Mouse (Mus musculus) spleen, embryonic (tissue): Measurements from ENCODE around the gene Ovol3.
"Not testable (repeated sequence)": the region's sequence is repeated elsewhere in the genome, so short reads cannot be mapped to it uniquely, and the experiment has no call there.

ENCODE experiments used
- CTCF ChIA-PET: fragments of 350-600 bp; sonication (Branson Sonifier 250); formaldehyde crosslinking; loops from one replicate; lab custom pipeline; 2022; lab: Charles Lee

Gene Ovol3

DNA sequence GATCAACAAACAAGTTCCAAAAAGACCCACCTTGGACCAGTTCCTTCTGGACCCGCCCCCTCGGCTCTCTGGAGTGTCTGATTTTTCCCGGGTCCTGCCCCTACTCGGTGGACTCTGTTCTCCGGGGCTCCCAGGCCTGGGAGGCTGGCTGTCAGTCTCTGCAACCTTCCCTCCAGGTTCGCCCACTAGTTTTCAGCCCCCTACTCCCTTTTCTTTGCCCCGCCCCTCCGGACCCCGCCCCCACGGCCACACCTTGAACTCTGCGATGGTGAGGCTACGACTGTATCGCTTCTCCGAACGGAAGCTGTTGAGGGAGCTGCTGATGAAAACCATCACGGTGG lies 4.2 kb downstream of the Ovol3 start:
- CTCF ChIA-PET: interaction anchor here (1.7 kb wide), 1 partner anchor 14 kb away, joined by 4 read pairs; no protein-coding TSS in a partner anchor

GRCm38 (mm10) chr7:30224206-30224605 lies 11.3 kb downstream of the Ovol3 start:
- CTCF ChIA-PET: no interaction called here

GRCm38 (mm10) chr7:30222205-30222604 lies 13.3 kb downstream of the Ovol3 start:
- CTCF ChIA-PET: no interaction called here

GRCm38 (mm10) chr7:30221433-30221832 lies 14.1 kb downstream of the Ovol3 start:
- CTCF ChIA-PET: no interaction called here

DNA sequence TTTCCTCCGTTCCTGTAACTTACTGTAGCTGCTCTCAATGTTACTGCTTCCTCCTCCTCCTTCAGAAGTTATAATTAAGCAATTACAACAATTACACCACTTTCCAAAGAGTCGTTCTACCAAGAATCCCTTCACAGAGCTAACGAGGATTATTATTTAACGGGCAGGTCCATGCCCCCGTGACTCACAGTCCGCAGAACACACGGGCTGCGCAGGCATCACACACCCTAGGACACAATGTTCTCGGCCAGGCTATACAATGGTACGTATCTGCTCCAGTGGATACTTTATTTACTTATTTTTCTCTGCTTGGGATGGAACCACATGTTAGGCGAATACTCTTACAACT lies 15.5 kb downstream of the Ovol3 start:
- CTCF ChIA-PET: no interaction called here

DNA sequence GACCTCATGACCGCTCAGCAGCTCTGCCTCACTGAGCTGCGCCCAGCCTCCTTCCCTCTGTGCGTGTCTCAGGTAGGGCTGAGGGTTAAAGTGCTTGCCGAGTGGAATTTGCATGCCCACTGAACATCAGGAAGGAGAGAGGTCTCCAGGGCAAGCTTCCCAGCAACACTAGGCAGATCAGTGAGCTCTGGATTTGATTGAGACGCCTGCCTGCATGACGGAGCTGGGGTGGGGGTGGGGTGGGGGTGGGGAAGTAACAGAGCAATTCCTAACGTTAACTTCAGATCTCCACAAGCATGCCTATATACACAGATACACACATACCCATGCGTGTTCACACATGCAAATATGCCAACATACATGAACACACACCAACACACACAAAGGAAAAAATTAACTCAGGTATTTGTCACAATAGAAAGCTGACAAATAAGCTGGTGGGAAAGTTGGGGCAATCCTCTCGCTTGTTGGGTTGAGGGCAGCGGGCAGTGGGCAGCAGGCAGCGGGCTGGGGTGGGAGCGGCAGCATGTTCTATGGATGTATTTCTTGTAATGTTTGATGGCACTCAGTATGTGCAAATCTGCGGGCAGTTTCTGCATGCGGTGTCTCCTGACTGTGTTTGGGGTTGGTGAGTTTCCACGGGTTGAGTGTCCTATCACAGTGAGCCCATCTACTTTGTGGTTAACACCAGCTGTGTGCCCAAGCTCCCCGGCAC lies 16.1 kb downstream of the Ovol3 start:
- CTCF ChIA-PET: no interaction called here

- CTCF ChIA-PET: interaction anchor here (1.0 to 1.4 kb wide), 3 partner anchors 14 to 35 kb away, joined by 4 read pairs; partner anchors contain the start of gene Polr2i
Measured at GRCm38 (mm10) chr7:30217277-30217676, 18.2 kb downstream of the Ovol3 start.

GRCm38 (mm10) chr7:30216723-30217151 lies 18.8 kb downstream of the Ovol3 start:
- CTCF ChIA-PET: interaction anchor here (1.2 to 1.4 kb wide), 2 partner anchors 13 to 14 kb away, joined by 4 read pairs; partner anchors contain the start of gene Polr2i

DNA sequence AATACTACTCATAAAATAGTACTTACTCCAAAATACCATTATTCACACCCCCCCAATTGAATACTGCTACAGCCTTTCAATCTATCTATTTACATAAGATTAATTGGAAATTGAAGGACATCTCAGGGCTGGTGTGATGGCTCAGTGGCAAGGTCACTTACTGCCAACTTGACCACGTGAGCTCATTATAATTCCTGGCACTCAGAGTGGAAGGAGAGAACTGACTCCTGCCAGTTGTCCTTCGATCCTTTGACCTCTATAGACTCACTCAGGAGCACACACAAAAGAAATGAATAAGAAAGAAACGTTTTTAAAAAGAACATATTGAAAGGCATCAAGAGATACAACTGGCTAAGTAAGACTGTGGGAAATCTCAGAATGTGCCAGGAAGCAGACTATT lies 19.6 kb downstream of the Ovol3 start:
- CTCF ChIA-PET: interaction anchor here (1.4 kb wide), 1 partner anchor 12 kb away, joined by 4 read pairs; no protein-coding TSS in a partner anchor

DNA sequence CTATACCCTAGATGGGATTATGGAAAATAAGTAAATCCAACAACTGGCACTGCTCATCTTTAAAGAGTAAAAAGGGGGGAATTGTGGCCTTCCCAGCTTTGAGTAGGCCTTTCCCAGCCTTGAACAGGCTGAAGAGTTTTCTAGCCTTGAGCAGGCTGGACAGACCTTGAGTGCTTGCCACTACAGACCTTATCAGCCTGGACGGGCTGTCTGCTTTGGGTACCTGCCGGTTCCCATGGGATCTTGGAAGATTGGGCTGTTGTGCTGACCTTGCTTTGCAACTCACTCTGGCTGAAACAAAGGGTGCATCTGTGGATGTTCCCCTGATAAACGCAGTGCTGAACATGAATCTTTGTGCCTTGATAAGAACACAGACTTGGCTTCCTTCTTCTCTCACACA lies 21.6 kb downstream of the Ovol3 start:
- CTCF ChIA-PET: no interaction called here

GRCm38 (mm10) chr7:30211025-30211424 lies 24.5 kb downstream of the Ovol3 start:
- CTCF ChIA-PET: no interaction called here

- CTCF ChIA-PET: not testable (repeated sequence)
Measured at GRCm38 (mm10) chr7:30206364-30206763, 29.2 kb downstream of the Ovol3 start.

DNA sequence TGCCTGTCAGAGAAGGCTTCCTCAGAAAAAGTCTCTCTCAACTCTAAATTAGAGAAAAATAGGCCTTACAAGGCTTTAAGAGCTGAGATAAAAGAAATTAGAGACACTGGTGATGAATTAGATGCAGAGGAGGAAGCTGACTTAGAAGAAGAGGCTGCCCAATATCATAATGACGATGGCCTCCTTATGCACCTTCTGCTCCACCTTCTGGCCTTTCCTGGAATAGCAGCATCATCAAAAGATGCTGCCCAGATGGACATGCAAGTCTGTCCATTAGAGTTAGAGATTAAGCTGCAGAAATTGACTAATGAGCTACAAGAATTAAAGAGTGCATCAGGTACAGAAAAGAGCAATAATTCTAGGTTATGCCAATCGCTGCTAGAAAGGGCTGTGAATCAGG lies 30.1 kb downstream of the Ovol3 start:
- CTCF ChIA-PET: interaction anchor here (1.3 to 2.1 kb wide), 2 partner anchors 10 to 22 kb away, joined by 5 to 7 read pairs; partner anchors contain the start of gene Cox7a1

DNA sequence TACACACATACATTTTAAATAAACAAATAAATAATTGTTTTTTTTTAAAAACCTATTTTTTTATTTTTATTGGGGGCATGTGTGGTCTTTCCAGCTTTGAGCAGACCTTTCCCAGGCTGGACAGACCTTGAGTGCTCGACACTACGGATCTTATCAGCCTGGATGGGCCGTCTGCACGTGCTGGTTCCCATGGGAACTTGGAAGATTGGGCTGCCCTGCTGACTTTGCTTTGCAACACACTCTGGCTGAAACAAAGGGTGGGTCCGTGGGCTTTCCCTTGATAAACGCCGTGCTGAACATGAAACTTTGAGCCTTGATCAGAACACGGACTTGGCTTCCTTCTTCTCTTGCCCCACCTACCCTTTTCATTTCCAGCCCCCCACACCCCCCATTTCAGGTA lies 31.1 kb downstream of the Ovol3 start:
- CTCF ChIA-PET: interaction anchor here (2.1 kb wide), 1 partner anchor 21 kb away, joined by 7 read pairs; the partner anchor contains the start of gene Cox7a1

DNA sequence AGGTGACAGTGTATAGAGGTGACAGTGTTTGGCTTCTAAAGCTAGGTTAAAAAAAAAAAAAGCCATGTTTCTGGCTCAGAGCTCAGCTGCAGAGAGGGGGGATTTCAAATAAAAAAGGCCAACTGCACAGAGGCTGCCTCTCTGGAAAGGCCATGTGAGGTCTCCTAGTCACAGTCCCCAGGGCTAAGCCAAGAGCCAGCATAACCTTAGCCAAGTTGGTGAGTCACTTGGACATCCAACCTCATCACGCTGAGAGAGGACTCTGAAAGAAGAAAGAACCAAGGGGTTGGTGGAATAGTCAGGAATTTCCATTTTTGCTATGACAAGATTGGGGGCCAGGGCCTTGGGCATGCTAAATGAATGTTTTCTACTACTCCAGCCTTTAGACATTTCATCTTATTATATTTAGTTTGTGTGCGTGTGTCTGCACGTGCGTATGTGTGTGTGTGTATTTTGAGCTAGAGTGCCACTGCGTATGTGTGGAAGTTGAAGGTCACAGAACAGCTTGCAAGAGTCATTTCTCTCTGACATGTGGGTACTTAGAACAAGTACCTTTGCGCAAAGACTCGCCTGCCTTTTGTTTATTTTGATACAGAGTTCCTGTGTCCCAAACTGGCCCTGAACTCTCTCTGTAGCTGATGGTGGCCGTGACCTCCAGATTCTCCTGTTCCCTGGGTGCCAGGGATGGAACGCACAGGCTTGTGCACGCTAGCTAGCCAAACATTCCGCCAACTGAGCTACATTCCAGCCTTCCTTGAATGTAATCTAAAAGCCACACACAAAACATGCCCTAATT lies 32.4 kb downstream of the Ovol3 start:
- CTCF ChIA-PET: interaction anchor here (0.8 to 2.1 kb wide), 2 partner anchors 13 to 20 kb away, joined by 4 to 7 read pairs; partner anchors contain the start of gene Cox7a1

DNA sequence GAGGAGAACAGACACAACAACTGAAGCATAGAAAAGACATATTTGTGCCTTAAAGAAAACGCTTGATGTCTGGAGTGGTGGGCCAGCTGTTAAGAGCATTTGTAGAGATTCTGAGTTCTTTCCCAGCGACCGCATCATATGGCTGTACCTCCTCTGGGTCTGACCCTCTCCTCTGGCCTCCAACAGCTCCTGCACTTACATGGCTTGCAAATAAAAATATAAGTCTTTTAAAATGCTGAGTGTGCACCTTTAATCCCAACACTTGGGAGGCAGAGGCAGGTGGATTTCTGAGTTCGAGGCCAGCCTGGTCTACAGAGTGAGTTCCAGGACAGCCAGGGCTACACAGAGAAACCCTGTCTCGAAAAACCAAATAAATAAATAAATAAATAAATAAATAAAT lies 34.9 kb downstream of the Ovol3 start:
- CTCF ChIA-PET: interaction anchor here (0.6 kb wide), 1 partner anchor 225 kb away, joined by 4 read pairs; no protein-coding TSS in a partner anchor

DNA sequence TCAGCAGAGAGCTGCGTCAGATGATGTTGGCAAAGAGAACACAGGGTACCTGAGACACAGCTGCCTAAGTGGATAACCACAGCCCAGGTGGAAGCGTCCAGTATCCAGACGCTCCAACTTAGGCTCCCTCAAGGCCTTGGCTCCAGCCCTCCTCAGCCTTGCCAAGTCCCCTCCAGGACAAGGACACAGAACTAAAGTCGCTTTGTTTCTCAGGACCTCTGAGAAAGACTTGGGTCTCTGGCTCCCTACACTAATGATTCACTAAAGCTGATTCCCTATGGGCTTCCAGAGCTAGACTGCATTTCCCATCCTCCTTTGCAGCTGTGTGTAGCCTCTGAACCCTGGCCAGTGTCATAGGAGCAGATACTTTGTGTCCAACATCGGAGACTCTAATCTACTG lies 35.3 kb downstream of the Ovol3 start:
- CTCF ChIA-PET: no interaction called here

GRCm38 (mm10) chr7:30199498-30200139 lies 35.9 kb downstream of the Ovol3 start:
- CTCF ChIA-PET: no interaction called here

- CTCF ChIA-PET: interaction anchor here (1.0 kb wide), 1 partner anchor 16 kb away, joined by 4 read pairs; no protein-coding TSS in a partner anchor
Measured at GRCm38 (mm10) chr7:30198481-30198971, 37.0 kb downstream of the Ovol3 start, which contains the start of gene Capns1. Gene Capns1, minus strand, starts transcription at chr7:30198811.

DNA sequence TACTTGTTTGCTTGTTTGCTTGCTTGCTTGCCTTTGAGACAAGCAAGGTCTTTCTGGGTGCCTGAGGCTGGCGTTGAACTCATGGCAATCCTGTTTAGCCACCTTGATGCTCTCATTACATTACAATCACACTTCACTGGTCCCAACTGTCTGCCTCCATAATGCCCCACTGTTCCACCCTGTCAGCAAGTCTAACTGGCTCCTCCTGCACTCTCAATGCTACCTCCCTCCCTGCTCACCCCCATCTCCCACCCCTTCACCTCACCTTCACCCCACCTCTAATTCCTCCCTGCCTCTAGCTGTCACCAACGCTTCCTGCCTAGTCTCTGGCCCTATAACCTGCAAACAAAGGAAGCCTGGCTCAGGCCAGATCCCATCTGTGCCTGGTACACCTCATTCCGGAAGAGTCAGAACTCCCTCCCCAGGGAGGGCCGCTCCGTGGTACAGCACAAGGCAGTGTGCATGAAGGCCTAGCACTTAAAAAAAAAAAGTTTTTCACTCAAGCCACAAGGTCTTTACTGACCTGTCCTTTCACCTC lies 37.9 kb downstream of the Ovol3 start:
- CTCF ChIA-PET: no interaction called here

GRCm38 (mm10) chr7:30196171-30196570 lies 39.4 kb downstream of the Ovol3 start:
- CTCF ChIA-PET: no interaction called here
